15 mouse cellular contexts compared by ENCODE assay signal in the genomic region with DNA sequence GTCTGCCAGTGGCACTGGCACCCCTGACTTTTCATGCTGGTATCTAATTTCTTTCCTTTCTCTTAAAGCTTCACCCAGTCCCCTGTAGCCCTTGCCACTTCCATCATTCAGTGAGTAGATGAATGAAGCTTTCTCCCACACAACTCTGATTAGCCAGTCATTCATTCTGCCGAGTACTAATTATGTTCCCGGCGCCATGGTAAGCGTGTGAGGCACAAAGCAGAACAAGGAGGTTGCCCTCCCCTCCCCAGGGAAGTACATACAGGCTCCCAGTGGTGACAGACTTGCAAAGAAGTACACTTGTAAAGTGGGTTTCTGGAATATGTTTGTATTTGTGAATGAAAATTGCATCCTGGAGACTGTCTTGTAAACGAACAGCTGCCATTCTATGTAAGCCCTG.
DNase-seq lines count a peak whose midpoint lies in the region; ATAC-seq and TF ChIP-seq lines count a peak whose summit lies in the region.
"Had no signal": no experiment of that assay in that cellular context is flagged by ENCODE, and none has a peak within 500 bp of the region (broad histone marks: within the 10 kb centered on the region; RNA-seq: fewer than 3 reads in every experiment).

No protein-coding gene starts in this region.

- no peak overlapping the region for H3K27ac ChIP-seq in embryonic facial prominence, embryonic 11.5 days (replicated peaks; ENCODE audit: low read depth, low read length)
- H3K27ac ChIP-seq in embryonic facial prominence, embryonic 10.5 days (replicated peaks) = no peak overlapping the region
- no peak overlapping the region for H3K27ac ChIP-seq in midbrain, postnatal 0 days (ENCODE audit: low read depth, low read length)
- no peak overlapping the region for H3K27ac ChIP-seq in midbrain, embryonic 10.5 days (replicated peaks)
- H3K27ac ChIP-seq in forebrain, embryonic 16.5 days (ENCODE audit: low read length) = 0 out of 2 replicates have a peak overlapping the region, but pooled peaks have one; percentile 20
- H3K27ac ChIP-seq in liver, embryonic 12.5 days = no peak overlapping the region

- no peak overlapping the region for H3K9ac ChIP-seq in embryonic facial prominence, embryonic 11.5 days (replicated peaks; ENCODE audit: low read length)
- H3K9ac ChIP-seq in midbrain, postnatal 0 days (replicated peaks; ENCODE audit: low read length, poor library complexity, severe bottlenecking) = no peak overlapping the region
- no peak overlapping the region for H3K9ac ChIP-seq in forebrain, embryonic 16.5 days (replicated peaks; ENCODE audit: low read depth, low read length)
- H3K9ac ChIP-seq in liver, embryonic 12.5 days = no peak overlapping the region
- H3K9ac ChIP-seq: lung, embryonic 14.5 days had no signal

- H3K4me3 ChIP-seq in embryonic facial prominence, embryonic 11.5 days (ENCODE audit: low read depth, low read length) = no peak overlapping the region
- H3K4me3 ChIP-seq in embryonic facial prominence, embryonic 10.5 days = no peak overlapping the region
- no peak overlapping the region for H3K4me3 ChIP-seq in midbrain, postnatal 0 days (ENCODE audit: low read depth, low read length)
- H3K4me3 ChIP-seq in midbrain, embryonic 10.5 days = no peak overlapping the region
- H3K4me3 ChIP-seq in forebrain, embryonic 16.5 days (replicated peaks; ENCODE audit: low read length) = no peak overlapping the region
- H3K4me3 ChIP-seq in liver, embryonic 12.5 days = no peak overlapping the region

- 64% methylated on average over 5 of the region's 5 CpGs for WGBS in embryonic facial prominence, embryonic 11.5 days
- WGBS in embryonic facial prominence, embryonic 10.5 days = 63% methylated on average over 5 of the region's 5 CpGs
- 35% methylated on average over 5 of the region's 5 CpGs for WGBS in midbrain, postnatal 0 days
- WGBS in midbrain, embryonic 10.5 days = 72% methylated on average over 5 of the region's 5 CpGs
- under 1% methylated on average over 5 of the region's 5 CpGs for WGBS in forebrain, embryonic 16.5 days
- WGBS in liver, embryonic 12.5 days (ENCODE audit: insufficient replicate concordance) = 70% methylated on average over 5 of the region's 5 CpGs

- no peaks in the 10 kb centered on the region for H3K9me3 ChIP-seq in embryonic facial prominence, embryonic 11.5 days (replicated peaks; ENCODE audit: control insufficient read depth, low read length)
- no peaks in the 10 kb centered on the region for H3K9me3 ChIP-seq in embryonic facial prominence, embryonic 10.5 days
- no peaks in the 10 kb centered on the region for H3K9me3 ChIP-seq in midbrain, postnatal 0 days (ENCODE audit: low read length)
- H3K9me3 ChIP-seq in midbrain, embryonic 10.5 days (replicated peaks) = no peaks in the 10 kb centered on the region
- H3K9me3 ChIP-seq in forebrain, embryonic 16.5 days (ENCODE audit: control insufficient read depth, low read length) = no peaks in the 10 kb centered on the region
- H3K9me3 ChIP-seq in liver, embryonic 12.5 days (replicated peaks) = no peaks in the 10 kb centered on the region

- DNase-seq in embryonic facial prominence, embryonic 11.5 days (ENCODE audit: low spot score) = peak; percentile 4
- DNase-seq in embryonic facial prominence, embryonic 10.5 days (ENCODE audit: low spot score) = no peak
- DNase-seq in midbrain, postnatal 0 days (ENCODE audit: low spot score) = peak; percentile 32
- no peak for DNase-seq in midbrain, embryonic 10.5 days (ENCODE audit: low spot score)
- peak; percentile 48 for DNase-seq in retina, embryonic 14.5 days (ENCODE audit: low spot score)
- DNase-seq in urinary bladder, postnatal 36 days (ENCODE audit: low spot score in 2 of 2) = no peak
- DNase-seq: cerebellum, adult 11-12 months; gastrocnemius, postnatal 10 days; heart, postnatal 14 days; liver; lung, embryonic 14.5 days; right cerebral cortex, postnatal 4 days had no signal

- no peaks in the 10 kb centered on the region for H3K36me3 ChIP-seq in embryonic facial prominence, embryonic 11.5 days (replicated peaks; ENCODE audit: control insufficient read depth, insufficient read depth, low read depth, low read length)
- no peaks in the 10 kb centered on the region for H3K36me3 ChIP-seq in embryonic facial prominence, embryonic 10.5 days (replicated peaks)
- no peaks in the 10 kb centered on the region for H3K36me3 ChIP-seq in midbrain, postnatal 0 days (ENCODE audit: insufficient read depth, low read length)
- H3K36me3 ChIP-seq in midbrain, embryonic 10.5 days = no peaks in the 10 kb centered on the region
- H3K36me3 ChIP-seq in forebrain, embryonic 16.5 days (ENCODE audit: control insufficient read depth, insufficient read depth) = no peaks in the 10 kb centered on the region
- no peaks in the 10 kb centered on the region for H3K36me3 ChIP-seq in liver, embryonic 12.5 days

- H3K4me2 ChIP-seq in embryonic facial prominence, embryonic 11.5 days (ENCODE audit: low read depth, low read length) = no peak overlapping the region
- no peak overlapping the region for H3K4me2 ChIP-seq in midbrain, postnatal 0 days (ENCODE audit: low read depth, low read length, poor library complexity, severe bottlenecking)
- H3K4me2 ChIP-seq in forebrain, embryonic 16.5 days (ENCODE audit: low read length) = no peak overlapping the region; the same call in 1 of the 2 replicates
- no peak overlapping the region for H3K4me2 ChIP-seq in liver, embryonic 12.5 days
- H3K4me2 ChIP-seq: lung, embryonic 14.5 days had no signal

- ATAC-seq in embryonic facial prominence, embryonic 11.5 days (replicated peaks; ENCODE audit: insufficient number of reproducible peaks, low FRiP score, low TSS enrichment, low read depth) = no peak
- ATAC-seq in midbrain, postnatal 0 days (ENCODE audit: low FRiP score) = no peak
- peak; percentile 91 for ATAC-seq in forebrain, embryonic 16.5 days
- ATAC-seq in liver, embryonic 12.5 days = no peak
- ATAC-seq: Patski had no signal

- TF ChIP-seq CTCF in midbrain, postnatal 0 days (IDR thresholded peaks at IDR 0.05) = no peak

- H3K4me1 ChIP-seq in embryonic facial prominence, embryonic 11.5 days (ENCODE audit: control insufficient read depth, insufficient read depth, low read length) = no peaks in the 10 kb centered on the region
- no peaks in the 10 kb centered on the region for H3K4me1 ChIP-seq in embryonic facial prominence, embryonic 10.5 days
- peaks cover 6% of the 10 kb centered on the region; the same call in 1 of the 2 replicates for H3K4me1 ChIP-seq in midbrain, postnatal 0 days (ENCODE audit: insufficient read depth, low read length)
- peaks cover 7% of the 10 kb centered on the region for H3K4me1 ChIP-seq in midbrain, embryonic 10.5 days
- peaks cover 22% of the 10 kb centered on the region for H3K4me1 ChIP-seq in forebrain, embryonic 16.5 days (replicated peaks; ENCODE audit: control insufficient read depth, insufficient read depth, low read length)
- H3K4me1 ChIP-seq in liver, embryonic 12.5 days = no peaks in the 10 kb centered on the region

- no peaks in the 10 kb centered on the region for H3K27me3 ChIP-seq in embryonic facial prominence, embryonic 11.5 days (ENCODE audit: control insufficient read depth, insufficient read depth, low read length)
- H3K27me3 ChIP-seq in embryonic facial prominence, embryonic 10.5 days (replicated peaks; ENCODE audit: low read depth, poor library complexity, severe bottlenecking) = no peaks in the 10 kb centered on the region
- H3K27me3 ChIP-seq in midbrain, postnatal 0 days (ENCODE audit: insufficient read depth, low read length) = no peaks in the 10 kb centered on the region
- no peaks in the 10 kb centered on the region for H3K27me3 ChIP-seq in midbrain, embryonic 10.5 days (ENCODE audit: low read depth, poor library complexity, severe bottlenecking)
- H3K27me3 ChIP-seq in forebrain, embryonic 16.5 days (replicated peaks; ENCODE audit: control insufficient read depth, insufficient read depth, low read length) = no peaks in the 10 kb centered on the region
- H3K27me3 ChIP-seq in liver, embryonic 12.5 days (replicated peaks) = no peaks in the 10 kb centered on the region

Comparison
In these comparisons a context has a peak if more than half of its experiments do, and no peak if none do; other contexts are left out.
1. DNase-seq: peak in embryonic facial prominence, embryonic 11.5 days (single experiment), midbrain, postnatal 0 days (single experiment) and retina, embryonic 14.5 days (single experiment); none in embryonic facial prominence, embryonic 10.5 days (single experiment), midbrain, embryonic 10.5 days (single experiment) and urinary bladder, postnatal 36 days (0 of 2).